Mouse (Mus musculus) activated CD4-positive, CD25-positive, alpha-beta regulatory T cell, adult 9 weeks (primary cell): Measurements from ENCODE around the gene Kcne4. TPM values are rescaled to one million over a fixed set of nuclear protein-coding genes. Genes with fewer than 3 reads are reported as not detected.

Source experiments
- polyA plus RNA-seq: library from polyadenylated mRNA; unstranded; fragments of 100-300 nt; shearing (Covaris generic); gene quantifications from one replicate; pipeline ENCODE4 v1.2.1, GENCODE M21; 2017

Gene Kcne4
- polyA plus RNA-seq, result not detected

GRCm38 (mm10) chr1:78816639-78817038, at the start of gene Kcne4:
Gene Kcne4, plus strand, starts transcription at chr1:78816758.

Other genes starting within 250 kb of the Kcne4 start
- gene Acsl3, start 158.9 kb upstream of the Kcne4 start, polyA plus RNA-seq, result 2.3 TPM
- 0.51 TPM for gene Utp14b, start 158.7 kb upstream of the Kcne4 start, polyA plus RNA-seq